Mouse (Mus musculus) MEL (cell line): ENCODE data around the gene Gm49358. TPM values are rescaled to one million over a fixed set of nuclear protein-coding genes. Genes with fewer than 3 reads are reported as not detected.

ENCODE experiments used
- DNase-seq: peaks from one replicate; pipeline ENCODE4 v3.0.0; 2011; ENCODE audit warnings: low read depth, low spot score
- H3K27ac ChIP-seq: 2 replicates; pipeline ENCODE4 v1.5.1; 2012; ENCODE audit warnings: low read depth, mild to moderate bottlenecking, control low read depth, low read length, moderate library complexity; ENCODE audit not compliant: control insufficient read depth
- H3K27me3 ChIP-seq, 2 experiments: fragments of 150-350 bp in 1 of 2; sonication (generic) in 1 of 2; 2 replicates each; pipeline ENCODE4 v1.6.1; 2012; ENCODE audit warnings: low read length in 2 of 2, mild to moderate bottlenecking in 2 of 2, improper control_type of control experiment in 1 of 2, moderate library complexity in 1 of 2; ENCODE audit not compliant: insufficient read depth in 2 of 2, control insufficient read depth in 1 of 2
- H3K36me3 ChIP-seq, 2 experiments: 2 replicates each; pipeline ENCODE4 v1.6.1; 2012 to 2014; ENCODE audit warnings: low read length in 2 of 2, improper control_type of control experiment in 1 of 2, inconsistent platforms in 1 of 2, mild to moderate bottlenecking in 1 of 2; ENCODE audit not compliant: insufficient read depth in 2 of 2, control insufficient read depth in 1 of 2
- H3K4me1 ChIP-seq, 2 experiments: fragments of 150-350 bp in 1 of 2; sonication (generic) in 1 of 2; 2 replicates each; pipeline ENCODE4 v1.6.1; 2012; ENCODE audit warnings: low read length in 2 of 2, improper control_type of control experiment in 1 of 2, mild to moderate bottlenecking in 1 of 2; ENCODE audit not compliant: insufficient read depth in 2 of 2, control insufficient read depth in 1 of 2
- H3K4me3 ChIP-seq, 2 experiments: fragments of 150-350 bp in 1 of 2; sonication (generic) in 1 of 2; 2 replicates each; pipeline ENCODE4 v1.5.1; 2012; ENCODE audit warnings: low read depth in 2 of 2, low read length in 2 of 2, mild to moderate bottlenecking in 2 of 2, moderate library complexity in 2 of 2, control low read depth in 1 of 2, improper control_type of control experiment in 1 of 2; ENCODE audit not compliant: control insufficient read depth in 1 of 2, insufficient read depth in 1 of 2
- H3K79me2 ChIP-seq: 2 replicates; pipeline ENCODE4 v1.6.1; 2012; ENCODE audit warnings: mild to moderate bottlenecking, low read length, moderate library complexity; ENCODE audit not compliant: control insufficient read depth, poor library complexity, insufficient read depth
- H3K9ac ChIP-seq: 2 replicates; pipeline ENCODE4 v1.6.1; 2012; ENCODE audit warnings: low read depth, mild to moderate bottlenecking, control low read depth, low read length, moderate library complexity; ENCODE audit not compliant: control insufficient read depth, poor library complexity, severe bottlenecking
- H3K9me3 ChIP-seq: fragments of 150-350 bp; sonication (generic); replicated peaks from 2 replicates; pipeline ENCODE4 v1.6.1; 2012; ENCODE audit warnings: mild to moderate bottlenecking, low read length, improper control_type of control experiment, moderate library complexity; ENCODE audit not compliant: insufficient read depth
- BHLHE40 ChIP-seq: IDR thresholded peaks from 2 replicates; pipeline ENCODE4 v1.6.1; 2012; ENCODE audit warnings: low read depth, mild to moderate bottlenecking, inconsistent platforms, low read length, improper control_type of control experiment, borderline replicate concordance
- CHD1 ChIP-seq: IDR thresholded peaks from 2 replicates; pipeline ENCODE4 v1.6.1; 2012; ENCODE audit warnings: low read depth, mild to moderate bottlenecking, inconsistent platforms, low read length, improper control_type of control experiment
- CHD2 ChIP-seq: IDR thresholded peaks from 2 replicates; pipeline ENCODE4 v1.6.1; 2011; ENCODE audit warnings: low read length, improper control_type of control experiment
- E2F4 ChIP-seq: IDR thresholded peaks from 2 replicates; pipeline ENCODE4 v1.6.1; 2011; ENCODE audit warnings: low read depth, low read length, improper control_type of control experiment, borderline replicate concordance
- ELF1 ChIP-seq: IDR thresholded peaks from 2 replicates; pipeline ENCODE4 v1.6.1; 2014; ENCODE audit warnings: low read depth, mild to moderate bottlenecking, inconsistent platforms, low read length, improper control_type of control experiment, moderate library complexity
- EP300 ChIP-seq, 2 experiments: IDR thresholded peaks; 2 replicates each; pipeline ENCODE4 v1.6.1; 2011; ENCODE audit warnings: improper control_type of control experiment in 2 of 2, low read length in 2 of 2, low read depth in 1 of 2, mild to moderate bottlenecking in 1 of 2
- GABPA ChIP-seq: IDR thresholded peaks from 2 replicates; pipeline ENCODE4 v1.6.1; 2012; ENCODE audit warnings: low read depth, mild to moderate bottlenecking, inconsistent platforms, low read length, improper control_type of control experiment, moderate library complexity
- JUND ChIP-seq: IDR thresholded peaks from 2 replicates; pipeline ENCODE4 v1.6.1; 2011; ENCODE audit warnings: low read depth, mild to moderate bottlenecking, improper control_type of control experiment, low read length
- MAFK ChIP-seq: IDR thresholded peaks from 2 replicates; pipeline ENCODE4 v1.6.1; 2011; ENCODE audit warnings: low read depth, mild to moderate bottlenecking, low read length, improper control_type of control experiment, borderline replicate concordance
- MEF2A ChIP-seq: IDR thresholded peaks from 2 replicates; pipeline ENCODE4 v1.6.1; 2014; ENCODE audit warnings: low read depth, mild to moderate bottlenecking, inconsistent platforms, low read length, improper control_type of control experiment; ENCODE audit not compliant: poor library complexity, insufficient replicate concordance, severe bottlenecking; ENCODE audit errors: extremely low read depth
- MXI1 ChIP-seq: IDR thresholded peaks from 2 replicates; pipeline ENCODE4 v1.6.1; 2011; ENCODE audit warnings: mild to moderate bottlenecking, low read depth, low read length, improper control_type of control experiment
- NELFE ChIP-seq: IDR thresholded peaks from 2 replicates; pipeline ENCODE4 v1.6.1; 2011; ENCODE audit warnings: low read depth, low read length, improper control_type of control experiment
- NRF1 ChIP-seq: IDR thresholded peaks from 2 replicates; pipeline ENCODE4 v1.6.1; 2014; ENCODE audit warnings: low read depth, mild to moderate bottlenecking, inconsistent platforms, low read length, improper control_type of control experiment, moderate library complexity; ENCODE audit not compliant: poor library complexity, insufficient read depth, severe bottlenecking
- POLR2AphosphoS5 ChIP-seq: IDR thresholded peaks from 2 replicates; pipeline ENCODE4 v1.6.1; 2012; ENCODE audit warnings: low read depth, borderline replicate concordance, mild to moderate bottlenecking, inconsistent platforms, low read length, moderate library complexity, mixed read lengths
- SIN3A ChIP-seq: IDR thresholded peaks from 2 replicates; pipeline ENCODE4 v1.6.1; 2012; ENCODE audit warnings: low read length, improper control_type of control experiment, inconsistent platforms
- TBP ChIP-seq: IDR thresholded peaks from 2 replicates; pipeline ENCODE4 v1.8.0; 2011; ENCODE audit warnings: low read depth, low read length, improper control_type of control experiment
- TCF12 ChIP-seq: IDR thresholded peaks from 2 replicates; pipeline ENCODE4 v1.6.1; 2014; ENCODE audit warnings: low read depth, mild to moderate bottlenecking, inconsistent platforms, low read length, improper control_type of control experiment, moderate library complexity
- UBTF ChIP-seq: IDR thresholded peaks from 2 replicates; pipeline ENCODE4 v1.6.1; 2012; ENCODE audit warnings: low read depth, mild to moderate bottlenecking, inconsistent platforms, low read length, improper control_type of control experiment, moderate library complexity, borderline replicate concordance; ENCODE audit not compliant: insufficient read depth
- ZKSCAN1 ChIP-seq: IDR thresholded peaks from 2 replicates; pipeline ENCODE4 v1.6.1; 2012; ENCODE audit warnings: low read depth, mild to moderate bottlenecking, inconsistent platforms, low read length, improper control_type of control experiment, moderate library complexity
- ZMIZ1 ChIP-seq: IDR thresholded peaks from 2 replicates; pipeline ENCODE4 v1.6.1; 2012; ENCODE audit warnings: low read depth, mild to moderate bottlenecking, inconsistent platforms, low read length, improper control_type of control experiment, moderate library complexity
- polyA plus RNA-seq, 2 experiments: library from polyadenylated mRNA; stranded (reverse) in 1 of 2; unstranded in 1 of 2; fragments of >175 nt in 1 of 2; fragments of >200 nt in 1 of 2; gene quantifications; 2 replicates each; pipeline versions ENCODE4 v1.2.1 to v1.2.4; 2012; ENCODE audit warnings: low replicate concordance in 2 of 2, low read depth in 1 of 2; ENCODE audit not compliant: insufficient read length in 2 of 2, insufficient read depth in 1 of 2, missing spikeins in 1 of 2
- total RNA-seq: library from RNA; depleted of rRNA; stranded (reverse); fragments of 300-350 nt; gene quantifications from 2 replicates; pipeline ENCODE4 v1.2.3, GENCODE M21; 2012

The Gm49358 gene
- total and polyA plus RNA-seq, 3 experiments, result 1.3 TPM; not detected in 2

- H3K27me3 ChIP-seq, result no peaks in the 10 kb centered on the region
- H3K4me3 ChIP-seq, result no peak overlapping the region
- peaks cover 26% of the 10 kb centered on the region for H3K79me2 ChIP-seq
- H3K36me3 ChIP-seq, result no peaks in the 10 kb centered on the region; a peak in 2 of 4 replicates
- DNase-seq, result no peak
- no peak overlapping the region for H3K9ac ChIP-seq
- H3K27ac ChIP-seq, result no peak overlapping the region
- TF ChIP-seq ZKSCAN1, result no peak
- TF ChIP-seq MEF2A, result no peak
- TF ChIP-seq ELF1, result no peak
- no peak for TF ChIP-seq SIN3A
- no peak for TF ChIP-seq EP300 (IDR thresholded peaks at IDR 0.05; ENCODE audit: low read depth in 1 of 2, low read length in 2 of 2)
- no peak for TF ChIP-seq ZMIZ1
- no peak for TF ChIP-seq E2F4
- no peak for TF ChIP-seq NELFE
- TF ChIP-seq NRF1, result no peak
- TF ChIP-seq UBTF, result no peak
- no peak for TF ChIP-seq GABPA
- TF ChIP-seq, all 39 proteins: peak for 0
- Histone ChIP-seq H3K4me1 (no peaks in the 10 kb centered on the region), H3K9me3 (no peaks in the 10 kb centered on the region)
These were observed 31.2 kb downstream of the Gm49358 start for GRCm38 (mm10) chr10:86794794-86795535.

GRCm38 (mm10) chr10:86796073-86796741 is 32.4 kb downstream of the Gm49358 start:
- no peak overlapping the region for H3K27ac ChIP-seq
- TF ChIP-seq JUND (no peak), POLR2AphosphoS5 (no peak), BHLHE40 (no peak), CHD2 (no peak), TCF12 (no peak), CHD1 (no peak), MXI1 (no peak), TBP (no peak), MAFK (no peak)
- peaks cover 26% of the 10 kb centered on the region for H3K79me2 ChIP-seq
- H3K4me3 ChIP-seq, result no peak overlapping the region
- no peaks in the 10 kb centered on the region for H3K4me1 ChIP-seq
- H3K9me3 ChIP-seq, result no peaks in the 10 kb centered on the region
- DNase-seq, result no peak
- H3K27me3 ChIP-seq, result no peaks in the 10 kb centered on the region
- H3K9ac ChIP-seq, result no peak overlapping the region
- no peaks in the 10 kb centered on the region; a peak in 2 of 4 replicates for H3K36me3 ChIP-seq
